Mouse (Mus musculus) heart, embryonic 12.5 days (tissue): ENCODE data around the gene Nxf2. TPM values are rescaled to one million over a fixed set of nuclear protein-coding genes. Genes with fewer than 3 reads are reported as not detected.
A peak's percentile ranks its signal among the peaks of the same experiment; 100 is the strongest.

Experiments
- ATAC-seq: fragments of 200-750 bp; cut with Nextera tagmentation; 2 replicates; pipeline ENCODE4 v1.8.0; 2017; ENCODE audit warnings: moderate TSS enrichment, moderate library complexity; ENCODE audit not compliant: insufficient number of reproducible peaks, low FRiP score
- H3K27ac ChIP-seq: fragments of 300-500 bp; sonication (generic); 2 replicates; pipeline ENCODE4 v1.5.1; 2016; ENCODE audit warnings: mild to moderate bottlenecking, moderate library complexity; ENCODE audit not compliant: poor library complexity, severe bottlenecking
- H3K27me3 ChIP-seq: fragments of 300-500 bp; sonication (generic); replicated peaks from 2 replicates; pipeline ENCODE4 v1.6.1; 2016; ENCODE audit warnings: mild to moderate bottlenecking, moderate library complexity
- H3K36me3 ChIP-seq: fragments of 300-500 bp; sonication (generic); 2 replicates; pipeline ENCODE4 v1.6.1; 2016; ENCODE audit warnings: mild to moderate bottlenecking, moderate library complexity
- H3K4me1 ChIP-seq: fragments of 300-500 bp; sonication (generic); replicated peaks from 2 replicates; pipeline ENCODE4 v1.6.1; 2016; ENCODE audit warnings: mild to moderate bottlenecking
- H3K4me2 ChIP-seq: fragments of 300-500 bp; sonication (generic); 2 replicates; pipeline ENCODE4 v1.6.1; 2016; ENCODE audit warnings: mild to moderate bottlenecking, moderate library complexity
- H3K4me3 ChIP-seq: fragments of 300-500 bp; sonication (generic); 2 replicates; pipeline ENCODE4 v1.5.1; 2016; ENCODE audit warnings: mild to moderate bottlenecking
- H3K9ac ChIP-seq: fragments of 300-500 bp; sonication (generic); 2 replicates; pipeline ENCODE4 v1.6.1; 2016; ENCODE audit warnings: mild to moderate bottlenecking, moderate library complexity
- H3K9me3 ChIP-seq: fragments of 300-500 bp; sonication (generic); replicated peaks from 2 replicates; pipeline ENCODE4 v1.6.1; 2016; ENCODE audit warnings: mild to moderate bottlenecking, moderate library complexity
- WGBS: fragments of 180-500 bp; shearing (Covaris S2); methylation state at CpG from one replicate; pipeline ENCODE4 v1.1.7; 2016; 5-methylcytosine and 5-hydroxymethylcytosine counted together
- polyA plus RNA-seq: library from polyadenylated mRNA; unstranded; fragments of >200 nt; fragmentation: Nextera tagmentation; extraction: Ambion mirVana; gene quantifications from 2 replicates; pipeline ENCODE4 v1.2.1, GENCODE M21; 2016

Nxf2 gene
- polyA plus RNA-seq, result 0.57 and 0.74 TPM in 2 replicates

GRCm38 (mm10) chrX:134964546-134964945, at the start of gene Nxf2:
Gene Nxf2 (minus strand): TSS chrX:134964754.
- Histone ChIP-seq H3K4me3 (peak within 1 kb of the TSS; percentile 44), H3K27me3 (no peaks in the 10 kb centered on the region), H3K4me2 (peak within 1 kb of the TSS; percentile 64), H3K36me3 (no peaks in the 10 kb centered on the region), H3K9me3 (peaks cover 3% of the 10 kb centered on the region; the same call in 1 of the 2 replicates), H3K9ac (peak within 1 kb of the TSS; percentile 43; the same call in 1 of the 2 replicates), H3K27ac (no peak within 1 kb of the TSS), H3K4me1 (no peaks in the 10 kb centered on the region)
- ATAC-seq, result no peak
- 85% methylated on average over 19 of the region's 19 CpGs for WGBS

- WGBS, result 44% methylated on average over 3 of the region's 3 CpGs
- Histone ChIP-seq H3K27ac (no peak overlapping the region), H3K4me2 (no peak overlapping the region), H3K4me1 (no peaks in the 10 kb centered on the region), H3K9ac (no peak overlapping the region), H3K9me3 (no peaks in the 10 kb centered on the region), H3K27me3 (no peaks in the 10 kb centered on the region), H3K36me3 (no peaks in the 10 kb centered on the region), H3K4me3 (no peak overlapping the region)
- ATAC-seq, result no peak
Observed at GRCm38 (mm10) chrX:135011381-135011780, 46.8 kb upstream of the Nxf2 start.

DNA sequence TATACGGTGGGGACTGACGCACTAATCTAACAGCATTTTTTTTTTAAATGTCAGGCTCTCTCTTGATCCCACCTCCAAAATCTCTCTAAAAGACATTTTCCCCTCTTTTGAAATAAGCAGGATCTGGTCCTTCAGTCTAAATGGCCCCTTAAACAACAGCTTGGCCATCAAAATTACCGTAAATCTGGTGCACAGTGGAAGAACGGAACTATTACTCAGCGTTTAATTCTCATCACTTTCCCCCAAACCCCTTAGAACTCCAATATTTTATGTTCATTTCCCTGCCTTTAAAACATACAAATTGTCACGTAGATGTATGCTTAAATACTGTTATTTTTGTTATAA, 44.9 kb upstream of the Nxf2 start:
- Histone ChIP-seq H3K4me2 (peak overlapping the region; percentile 66), H3K27ac (no peak overlapping the region), H3K9me3 (no peaks in the 10 kb centered on the region), H3K4me1 (no peaks in the 10 kb centered on the region), H3K36me3 (no peaks in the 10 kb centered on the region), H3K4me3 (peak overlapping the region; percentile 81), H3K27me3 (no peaks in the 10 kb centered on the region), H3K9ac (no peak overlapping the region)
- no peak; the same call in 1 of the 2 replicates for ATAC-seq
- WGBS, result 31% methylated on average over 6 of the region's 6 CpGs

GRCm38 (mm10) chrX:135008720-135009470, 44.3 kb upstream of the Nxf2 start, which contains the start of gene Zmat1:
Gene Zmat1 (minus strand): TSS chrX:135009209.
- H3K36me3 ChIP-seq, result no peaks in the 10 kb centered on the region
- peak within 1 kb of the TSS; percentile 81 for H3K4me3 ChIP-seq
- WGBS, result 20% methylated on average over 47 of the region's 65 CpGs
- H3K9me3 ChIP-seq, result no peaks in the 10 kb centered on the region
- H3K27me3 ChIP-seq, result no peaks in the 10 kb centered on the region
- H3K4me2 ChIP-seq, result peak within 1 kb of the TSS; percentile 66
- H3K27ac ChIP-seq, result peak within 1 kb of the TSS; percentile 96
- ATAC-seq, result peak; percentile 98
- no peaks in the 10 kb centered on the region; the same call in 1 of the 2 replicates for H3K4me1 ChIP-seq
- H3K9ac ChIP-seq, result peak within 1 kb of the TSS; percentile 93

DNA sequence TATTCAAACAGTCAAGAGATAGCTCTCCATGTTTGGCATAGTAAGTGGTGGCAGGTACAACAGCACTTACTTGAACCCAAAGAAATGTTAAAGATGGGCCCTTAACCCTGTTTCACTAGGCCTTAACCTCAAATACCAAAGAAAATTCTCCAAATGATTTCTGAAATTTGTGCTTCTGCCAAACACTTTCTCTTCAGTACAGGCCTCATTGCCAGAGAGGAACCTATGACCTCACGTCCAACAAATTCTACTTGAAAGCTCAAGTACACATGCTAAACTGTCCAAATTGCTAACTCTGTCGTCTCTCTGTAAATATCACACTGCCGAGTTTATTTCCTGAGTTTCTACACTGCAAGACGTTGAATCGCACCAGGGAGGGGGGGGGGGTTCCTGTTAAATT, 43.5 kb upstream of the Nxf2 start:
- H3K27me3 ChIP-seq, result no peaks in the 10 kb centered on the region
- H3K4me2 ChIP-seq, result peak overlapping the region; percentile 66
- peak overlapping the region; percentile 93; the same call in 1 of the 2 replicates for H3K9ac ChIP-seq
- H3K4me3 ChIP-seq, result peak overlapping the region; percentile 81
- ATAC-seq, result no peak
- peak overlapping the region; percentile 96 for H3K27ac ChIP-seq
- H3K36me3 ChIP-seq, result no peaks in the 10 kb centered on the region
- 37% methylated on average over 5 of the region's 5 CpGs for WGBS
- no peaks in the 10 kb centered on the region; the same call in 1 of the 2 replicates for H3K4me1 ChIP-seq
- H3K9me3 ChIP-seq, result no peaks in the 10 kb centered on the region

- Histone ChIP-seq H3K9me3 (peaks cover 3% of the 10 kb centered on the region; the same call in 1 of the 2 replicates), H3K9ac (peak overlapping the region; percentile 43; the same call in 1 of the 2 replicates), H3K4me3 (peak overlapping the region; percentile 44), H3K27me3 (0 out of 2 replicates have a peak, but pooled peaks cover 3% of the 10 kb centered on the region), H3K36me3 (no peaks in the 10 kb centered on the region), H3K27ac (no peak overlapping the region), H3K4me2 (peak overlapping the region; percentile 64), H3K4me1 (no peaks in the 10 kb centered on the region)
- WGBS, result 41% methylated on average over 43 of the region's 53 CpGs
- ATAC-seq, result peak; percentile 88
Observed at GRCm38 (mm10) chrX:134963305-134964094, 1.1 kb downstream of the Nxf2 start.

DNA sequence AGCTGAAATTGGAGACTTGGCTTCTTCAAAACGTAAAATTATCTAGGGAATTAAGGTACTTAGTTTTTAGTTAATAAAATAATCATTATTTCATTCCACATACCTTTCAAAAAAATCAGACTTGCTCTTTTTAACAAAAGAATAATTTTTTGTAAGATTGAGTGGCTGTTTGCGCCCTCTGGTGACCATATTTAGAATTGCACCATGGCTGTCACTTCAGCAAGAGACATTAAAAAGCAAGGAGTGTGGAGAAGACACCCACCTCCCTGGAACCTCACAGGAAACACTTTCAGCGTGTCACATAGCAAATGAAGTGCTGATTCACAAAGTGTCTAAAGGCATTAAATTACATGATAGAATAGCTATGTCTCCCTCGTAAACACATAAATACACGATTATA, 34.2 kb downstream of the Nxf2 start:
- Histone ChIP-seq H3K27me3 (no peaks in the 10 kb centered on the region), H3K4me1 (no peaks in the 10 kb centered on the region), H3K4me3 (no peak overlapping the region), H3K9me3 (no peaks in the 10 kb centered on the region), H3K36me3 (no peaks in the 10 kb centered on the region), H3K27ac (no peak overlapping the region), H3K9ac (no peak overlapping the region), H3K4me2 (no peak overlapping the region)
- 35% methylated on average over 5 of the region's 5 CpGs for WGBS
- no peak for ATAC-seq

DNA sequence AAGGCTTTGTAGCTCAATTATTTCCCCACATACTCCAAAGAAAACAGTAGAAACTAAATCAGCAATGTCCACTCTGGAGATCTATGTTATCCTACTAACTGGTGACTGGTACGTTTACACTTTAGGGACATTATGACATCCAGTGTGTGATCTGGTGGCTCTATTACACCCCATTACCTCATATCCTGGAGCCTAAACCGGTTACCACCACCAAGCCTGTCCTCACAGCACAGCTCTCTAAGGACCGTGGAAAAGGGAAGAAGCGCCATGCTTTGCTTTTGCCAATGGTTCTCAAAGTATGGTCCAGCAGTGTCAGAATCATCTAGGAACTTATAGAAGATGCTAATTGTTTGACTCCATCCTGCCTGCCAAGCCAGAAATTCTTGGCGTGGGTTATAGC, 34.6 kb downstream of the Nxf2 start:
- H3K4me2 ChIP-seq, result no peak overlapping the region
- no peak overlapping the region for H3K9ac ChIP-seq
- no peak for ATAC-seq
- 63% methylated on average over 5 of the region's 5 CpGs for WGBS
- no peaks in the 10 kb centered on the region for H3K9me3 ChIP-seq
- H3K36me3 ChIP-seq, result no peaks in the 10 kb centered on the region
- no peaks in the 10 kb centered on the region for H3K4me1 ChIP-seq
- no peak overlapping the region for H3K4me3 ChIP-seq
- H3K27me3 ChIP-seq, result no peaks in the 10 kb centered on the region
- no peak overlapping the region for H3K27ac ChIP-seq

GRCm38 (mm10) chrX:134925058-134925457, 39.5 kb downstream of the Nxf2 start:
- Histone ChIP-seq H3K27me3 (no peaks in the 10 kb centered on the region), H3K4me1 (no peaks in the 10 kb centered on the region), H3K9me3 (no peaks in the 10 kb centered on the region), H3K36me3 (no peaks in the 10 kb centered on the region), H3K27ac (no peak overlapping the region), H3K4me3 (no peak overlapping the region), H3K4me2 (no peak overlapping the region), H3K9ac (no peak overlapping the region)
- ATAC-seq, result no peak

DNA sequence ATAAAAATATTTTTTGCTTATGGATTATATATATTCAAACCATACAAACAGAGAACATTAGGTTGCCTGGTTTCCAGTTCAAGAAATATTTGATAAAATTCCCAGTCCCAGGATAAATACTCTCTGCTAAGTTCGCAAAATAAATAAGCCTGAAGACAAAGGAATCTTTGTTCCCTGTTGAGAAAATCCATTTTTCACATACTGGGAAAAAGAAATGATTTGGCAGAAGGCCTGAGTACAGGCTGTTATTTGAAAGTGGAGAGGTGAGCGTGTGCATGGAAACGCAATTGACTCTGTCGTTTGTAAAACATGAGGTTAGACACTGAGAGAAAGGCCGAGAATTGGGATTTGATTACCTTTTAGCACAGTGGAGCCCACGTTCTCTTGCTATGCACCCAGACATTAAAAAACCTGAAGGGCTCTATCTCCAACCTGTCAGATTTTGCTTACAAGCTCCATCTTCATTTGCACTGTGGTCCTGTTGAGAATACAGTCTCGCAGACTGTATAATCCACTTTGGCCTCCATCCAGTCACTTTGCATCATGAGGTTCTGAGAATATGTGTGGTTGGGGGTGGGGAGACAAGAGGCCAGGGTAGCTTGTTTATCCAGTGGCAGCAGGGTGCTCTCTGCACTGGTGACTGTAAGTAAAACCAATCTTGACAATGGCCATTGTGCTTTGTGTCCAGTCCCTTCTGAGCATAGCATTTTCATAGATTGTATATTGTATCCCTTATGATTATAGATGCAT, 40.7 kb downstream of the Nxf2 start:
- H3K27me3 ChIP-seq, result no peaks in the 10 kb centered on the region
- H3K36me3 ChIP-seq, result no peaks in the 10 kb centered on the region
- no peak overlapping the region for H3K4me2 ChIP-seq
- ATAC-seq, result no peak
- WGBS, result 62% methylated on average over 7 of the region's 7 CpGs
- no peaks in the 10 kb centered on the region for H3K4me1 ChIP-seq
- H3K9me3 ChIP-seq, result no peaks in the 10 kb centered on the region
- H3K9ac ChIP-seq, result no peak overlapping the region
- no peak overlapping the region for H3K27ac ChIP-seq
- H3K4me3 ChIP-seq, result no peak overlapping the region

DNA sequence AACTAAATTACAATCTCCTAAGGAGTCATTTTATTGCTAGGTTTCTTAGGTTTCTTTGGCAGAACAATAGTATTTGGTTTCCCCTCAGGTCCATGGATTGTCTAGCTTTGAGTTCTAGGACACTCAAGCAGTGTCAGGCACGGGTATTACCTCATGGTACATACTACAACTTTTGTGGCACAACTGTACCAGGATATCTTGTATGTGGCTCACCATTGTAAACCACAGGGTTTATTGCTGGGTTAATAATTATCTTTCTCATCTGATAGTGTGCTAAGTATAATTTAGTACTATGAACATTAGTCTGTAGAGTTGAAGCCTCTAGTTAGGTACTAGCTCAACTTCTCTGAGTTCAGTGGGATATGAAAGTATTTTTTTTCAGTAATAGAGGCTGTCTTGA, 45.3 kb downstream of the Nxf2 start:
- 60% methylated on average over 1 of the region's 1 CpGs for WGBS
- Histone ChIP-seq H3K4me3 (no peak overlapping the region), H3K9me3 (no peaks in the 10 kb centered on the region), H3K9ac (no peak overlapping the region), H3K27ac (no peak overlapping the region), H3K36me3 (no peaks in the 10 kb centered on the region), H3K4me2 (no peak overlapping the region), H3K27me3 (no peaks in the 10 kb centered on the region), H3K4me1 (no peaks in the 10 kb centered on the region)
- no peak for ATAC-seq
